Mouse (Mus musculus) B cell, adult 2 months (primary cell): Measurements from ENCODE around the gene Arnt2.
A peak's percentile ranks its signal among the peaks of the same experiment; 100 is the strongest.

Source experiments
- DNase-seq, 2 experiments: peaks; one replicate each; pipeline ENCODE4 v3.0.0; 2022

Gene Arnt2

GRCm38 (mm10) chr7:84339186-84339585 is 70.8 kb downstream of the Arnt2 start:
- no peak for DNase-seq

GRCm38 (mm10) chr7:84337768-84338167 is 72.2 kb downstream of the Arnt2 start:
- no peak for DNase-seq

- DNase-seq = no peak
Measured at GRCm38 (mm10) chr7:84336907-84337306, 73.1 kb downstream of the Arnt2 start.

GRCm38 (mm10) chr7:84336580-84336886 is 73.4 kb downstream of the Arnt2 start:
- DNase-seq = no peak

GRCm38 (mm10) chr7:84335766-84336579 is 74.0 kb downstream of the Arnt2 start:
- no peak for DNase-seq

GRCm38 (mm10) chr7:84333996-84334395 is 76.0 kb downstream of the Arnt2 start:
- DNase-seq = no peak

- DNase-seq = no peak
Measured at GRCm38 (mm10) chr7:84332295-84333168, 77.4 kb downstream of the Arnt2 start.

GRCm38 (mm10) chr7:84329174-84329583 is 80.8 kb downstream of the Arnt2 start:
- no peak for DNase-seq

GRCm38 (mm10) chr7:84328770-84329169 is 81.2 kb downstream of the Arnt2 start:
- no peak for DNase-seq

- DNase-seq = no peak
Measured at GRCm38 (mm10) chr7:84325570-84326328, 84.2 kb downstream of the Arnt2 start.

GRCm38 (mm10) chr7:84321542-84321941 is 88.4 kb downstream of the Arnt2 start:
- DNase-seq = no peak

GRCm38 (mm10) chr7:84315353-84316003 is 94.5 kb downstream of the Arnt2 start:
- DNase-seq = peak; percentile 6 to 9

- no peak for DNase-seq
Measured at GRCm38 (mm10) chr7:84314742-84315141, 95.2 kb downstream of the Arnt2 start.

GRCm38 (mm10) chr7:84311624-84312023 is 98.4 kb downstream of the Arnt2 start:
- DNase-seq = no peak

- no peak for DNase-seq
Measured at GRCm38 (mm10) chr7:84310909-84311311, 99.1 kb downstream of the Arnt2 start.

GRCm38 (mm10) chr7:84307329-84307925 is 102.5 kb downstream of the Arnt2 start:
- DNase-seq = no peak

- DNase-seq = no peak
Measured at GRCm38 (mm10) chr7:84300261-84300660, 109.7 kb downstream of the Arnt2 start.

GRCm38 (mm10) chr7:84299601-84300000 is 110.4 kb downstream of the Arnt2 start:
- DNase-seq = no peak

- no peak for DNase-seq
Measured at GRCm38 (mm10) chr7:84293054-84293453, 116.9 kb downstream of the Arnt2 start.

GRCm38 (mm10) chr7:84287226-84287587 is 122.8 kb downstream of the Arnt2 start:
- no peak for DNase-seq

- no peak for DNase-seq
Measured at GRCm38 (mm10) chr7:84286526-84287225, 123.3 kb downstream of the Arnt2 start.

GRCm38 (mm10) chr7:84285790-84286189 is 124.2 kb downstream of the Arnt2 start:
- DNase-seq = no peak
